Mouse (Mus musculus): ENCODE measurements around the gene Mypop.

Mypop gene

DNA sequence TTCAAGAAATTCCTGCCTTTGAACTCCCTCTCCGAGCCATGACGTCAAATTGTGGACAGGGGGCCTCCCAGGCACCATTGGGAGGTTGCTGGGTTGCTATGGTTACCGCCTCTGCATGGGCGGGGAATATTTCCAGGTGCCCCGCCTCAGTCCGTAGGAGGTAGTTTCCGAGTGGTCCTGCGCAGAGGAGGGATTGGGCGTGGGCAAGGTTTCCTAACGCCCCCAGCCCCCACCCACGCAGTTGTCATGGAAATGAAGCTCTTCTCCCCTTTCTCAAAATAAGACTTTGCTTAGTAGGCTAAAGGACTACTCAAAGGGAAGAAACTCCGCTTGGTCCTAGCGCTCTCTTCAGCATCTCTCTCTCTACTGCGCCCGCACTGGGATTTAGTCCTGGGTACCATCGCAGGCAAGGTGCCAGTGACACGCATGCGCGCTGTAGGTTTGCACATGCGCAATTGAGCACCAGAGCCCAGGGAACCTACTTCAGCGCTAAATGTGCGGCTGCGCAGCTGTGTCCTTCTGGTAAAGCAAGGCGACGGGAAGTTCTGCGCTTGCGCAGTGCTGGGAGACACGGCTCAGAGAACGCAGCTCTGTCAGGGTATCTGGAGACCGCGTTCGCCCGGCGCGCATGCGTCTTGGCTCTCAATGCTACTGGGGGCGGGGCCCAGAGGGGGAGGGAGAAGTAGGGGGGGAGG is at the start of gene Mypop:
Gene Mypop, plus strand, starts transcription at position 645 of the 695 bp plus-strand sequence.
- peak; percentile 99 for DNase-seq (ENCODE audit: inconsistent ontology term)

- DNase-seq (ENCODE audit: inconsistent ontology term) = no peak
Observed at GRCm38 (mm10) chr7:18942376-18942775, 48.7 kb upstream of the Mypop start.

GRCm38 (mm10) chr7:18942815-18943214 is 48.2 kb upstream of the Mypop start:
- DNase-seq (ENCODE audit: inconsistent ontology term) = no peak

- no peak for DNase-seq (ENCODE audit: inconsistent ontology term)
Observed at GRCm38 (mm10) chr7:18948151-18948550, 42.9 kb upstream of the Mypop start.

DNA sequence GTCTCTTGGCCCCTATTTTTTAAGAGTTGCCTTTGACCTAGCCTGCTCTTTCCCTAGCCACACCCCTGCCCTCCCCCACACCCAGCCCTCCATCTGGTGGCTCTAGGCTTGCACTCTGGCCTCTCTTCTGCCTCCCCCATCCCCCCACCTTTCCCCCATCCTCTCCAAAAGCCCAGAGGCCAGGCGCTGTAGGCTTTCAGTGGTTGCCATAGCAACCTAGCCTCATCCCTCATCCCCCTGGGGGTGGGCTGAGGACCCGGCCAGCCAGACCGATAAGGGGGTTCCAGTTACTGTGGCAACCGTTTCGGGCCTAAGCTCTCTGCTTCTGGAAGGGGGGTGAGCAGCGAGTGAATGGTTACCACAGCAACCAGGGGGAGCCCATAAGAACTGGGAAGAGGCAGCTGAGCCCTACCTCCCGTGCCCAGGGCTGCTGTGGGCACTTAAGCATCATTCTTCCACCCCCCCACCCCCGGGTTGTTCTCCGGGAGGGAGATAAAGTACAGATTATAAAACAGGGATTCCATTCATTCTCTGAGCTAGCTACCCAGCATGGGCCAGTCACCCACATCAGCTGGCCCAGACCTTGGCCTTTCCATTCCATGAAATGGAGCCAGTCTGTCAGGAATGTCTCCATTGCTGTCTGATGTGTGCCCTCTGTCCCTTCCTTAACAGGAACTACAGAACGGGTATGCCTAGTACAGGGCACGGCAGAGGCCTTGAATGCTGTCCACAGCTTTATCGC is 41.1 kb upstream of the Mypop start:
- DNase-seq (ENCODE audit: inconsistent ontology term) = no peak

- DNase-seq (ENCODE audit: inconsistent ontology term) = no peak
Observed at GRCm38 (mm10) chr7:18950523-18951315, 40.3 kb upstream of the Mypop start.

DNA sequence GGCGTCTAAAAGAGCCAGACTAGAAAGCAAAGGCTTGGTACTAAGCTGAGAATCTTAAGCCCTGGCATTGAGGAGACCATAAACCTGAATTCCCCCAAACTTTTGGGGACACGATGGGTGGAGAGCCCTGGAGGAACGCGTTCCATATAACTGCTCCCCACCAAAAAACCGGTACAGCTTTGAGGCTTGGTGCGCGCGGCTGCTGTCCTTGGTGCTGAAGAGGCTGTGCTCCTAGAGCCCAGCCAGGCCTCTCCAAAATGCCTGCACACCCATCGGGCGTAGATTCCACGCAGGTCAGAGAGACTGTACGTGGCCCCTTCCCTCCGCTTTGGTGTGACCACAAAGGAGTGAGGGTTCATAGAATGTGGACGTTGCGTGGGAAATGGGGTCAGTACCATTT is 39.6 kb upstream of the Mypop start:
- peak; percentile 41 for DNase-seq (ENCODE audit: inconsistent ontology term)

- peak; percentile 84 for DNase-seq (ENCODE audit: inconsistent ontology term)
Observed at GRCm38 (mm10) chr7:18957569-18958383, 33.3 kb upstream of the Mypop start.

DNA sequence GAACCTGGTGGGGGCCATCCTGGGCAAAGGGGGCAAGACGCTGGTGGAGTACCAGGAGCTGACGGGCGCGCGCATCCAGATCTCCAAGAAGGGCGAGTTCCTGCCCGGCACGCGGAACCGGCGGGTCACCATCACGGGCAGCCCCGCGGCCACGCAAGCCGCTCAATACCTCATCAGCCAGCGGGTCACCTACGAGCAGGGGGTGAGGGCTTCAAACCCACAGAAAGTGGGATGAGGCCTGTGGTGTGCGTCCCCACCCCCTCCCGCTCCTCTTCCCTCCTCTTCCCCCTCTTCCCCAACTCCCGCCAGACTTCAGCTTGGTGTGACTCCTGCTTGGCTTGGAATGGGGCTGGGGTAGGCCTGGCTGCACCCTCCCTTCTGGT is 32.7 kb upstream of the Mypop start:
- no peak for DNase-seq (ENCODE audit: inconsistent ontology term)

DNA sequence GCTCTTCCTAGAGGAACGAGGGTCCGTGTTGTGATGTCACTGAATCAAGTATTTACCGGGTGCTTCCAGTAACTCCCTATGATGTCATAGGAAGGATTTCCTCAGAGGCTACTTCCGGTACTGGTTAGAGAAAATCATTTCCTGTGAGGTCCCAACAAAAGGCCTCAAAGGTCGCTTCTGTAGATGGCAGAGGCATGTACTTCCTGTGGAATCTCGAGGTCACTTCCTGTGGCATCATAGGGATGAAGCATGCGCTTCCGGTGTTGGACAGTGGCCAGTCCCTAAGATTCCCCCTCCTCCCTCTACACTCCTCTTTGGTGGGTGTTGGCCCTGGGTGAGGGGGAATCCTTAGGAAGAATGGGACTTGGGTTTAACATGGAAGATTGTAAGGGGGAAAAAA is 31.6 kb upstream of the Mypop start:
- no peak for DNase-seq (ENCODE audit: inconsistent ontology term)

- DNase-seq (ENCODE audit: inconsistent ontology term) = peak; percentile 56
Observed at GRCm38 (mm10) chr7:18962171-18962792, 28.8 kb upstream of the Mypop start.

GRCm38 (mm10) chr7:18962795-18963194 is 28.2 kb upstream of the Mypop start:
- no peak for DNase-seq (ENCODE audit: inconsistent ontology term)

DNA sequence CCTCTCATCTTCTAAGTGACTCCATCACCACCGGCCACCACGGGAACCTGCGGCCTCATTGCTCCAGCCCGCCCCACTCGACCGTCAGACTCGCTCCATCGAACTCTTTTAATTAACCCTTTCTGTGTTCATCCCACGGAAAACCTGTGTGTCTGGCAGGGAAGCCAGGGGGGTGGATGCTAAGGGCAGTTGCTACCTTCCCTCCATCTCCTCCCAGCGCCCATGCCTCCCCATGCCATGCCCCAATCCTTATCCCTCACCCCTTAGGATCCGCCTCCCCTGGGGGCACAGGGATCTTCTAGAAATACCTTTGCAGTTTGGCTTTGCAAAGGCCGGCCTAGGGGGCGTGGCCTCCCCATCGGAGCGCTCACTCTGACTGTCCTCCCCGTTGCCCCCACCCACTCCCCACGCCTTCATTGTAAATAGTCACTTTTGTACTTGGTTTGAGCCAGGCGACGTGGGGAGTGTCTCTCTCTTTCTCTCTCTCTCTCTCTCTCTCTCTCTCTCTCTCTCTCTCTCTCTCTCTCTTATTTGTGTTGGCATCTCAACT is 27.7 kb upstream of the Mypop start:
- no peak for DNase-seq (ENCODE audit: inconsistent ontology term)

GRCm38 (mm10) chr7:18965312-18965711 is 25.7 kb upstream of the Mypop start:
- no peak for DNase-seq (ENCODE audit: inconsistent ontology term)

GRCm38 (mm10) chr7:18967603-18968002 is 23.4 kb upstream of the Mypop start:
- DNase-seq (ENCODE audit: inconsistent ontology term) = no peak

- no peak for DNase-seq (ENCODE audit: inconsistent ontology term)
Observed at GRCm38 (mm10) chr7:18970956-18971355, 20.1 kb upstream of the Mypop start.

DNA sequence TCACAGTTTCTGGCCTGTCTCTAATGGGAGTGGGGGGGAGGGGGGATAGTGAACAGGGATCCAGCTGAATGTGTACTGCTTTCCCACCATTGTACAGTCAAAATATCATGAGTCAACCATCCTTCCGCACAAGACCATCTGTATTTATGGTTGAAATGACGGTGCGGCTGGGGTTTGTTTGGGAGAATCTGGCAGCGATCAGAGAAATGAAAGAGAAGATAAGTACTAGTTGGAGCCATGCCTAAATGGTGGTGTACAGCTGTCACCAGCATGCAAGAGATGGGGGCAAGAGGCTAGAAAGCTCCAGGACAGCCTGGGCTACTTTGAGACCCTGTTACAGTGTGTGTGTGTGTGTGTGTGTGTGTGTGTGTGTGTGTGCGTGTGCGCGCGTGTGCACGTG is 12.7 kb upstream of the Mypop start:
- DNase-seq (ENCODE audit: inconsistent ontology term) = no peak

DNA sequence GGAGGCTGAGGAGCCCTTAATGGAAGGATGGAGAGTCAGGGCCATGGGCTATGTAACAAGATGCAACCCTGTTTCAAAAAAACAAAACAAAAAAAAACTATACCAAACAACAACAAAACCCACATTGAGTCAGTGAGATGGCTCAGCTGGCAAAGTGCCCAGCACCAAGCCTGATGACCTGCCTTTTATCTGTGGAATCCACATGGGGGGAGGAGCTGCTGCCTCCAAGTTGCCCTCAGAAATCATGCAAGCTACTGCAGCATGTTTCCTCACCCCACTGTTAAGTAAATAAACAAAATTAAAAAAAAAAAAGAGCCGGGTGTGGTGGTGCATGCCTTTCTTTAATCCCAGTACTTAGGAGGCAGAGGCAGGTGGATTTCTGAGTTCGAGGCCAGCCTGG is 4.5 kb upstream of the Mypop start:
- no peak for DNase-seq (ENCODE audit: inconsistent ontology term)

DNA sequence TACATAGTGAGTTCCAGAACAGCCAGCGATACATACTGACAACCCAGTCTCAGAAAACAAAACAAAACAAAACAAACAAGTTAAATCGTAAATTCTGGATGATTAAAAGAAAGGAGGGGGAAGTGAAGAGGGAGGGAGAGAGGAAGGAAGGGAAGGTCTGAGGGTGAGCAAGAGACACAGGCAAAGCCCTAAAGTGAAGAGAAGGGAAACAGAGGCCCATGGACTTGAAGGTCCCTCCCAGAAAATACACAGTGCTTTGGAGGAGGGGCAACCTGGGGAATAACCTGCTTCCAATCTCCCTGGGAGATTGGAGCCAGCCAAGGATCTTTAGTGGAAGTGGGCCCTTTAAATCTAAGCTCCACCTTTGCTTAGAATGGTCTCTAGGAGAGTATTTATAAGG is 3.9 kb upstream of the Mypop start, which contains the start of gene Nanos2:
Gene Nanos2, plus strand, starts transcription at position 301 of the 400 bp plus-strand sequence.
- DNase-seq (ENCODE audit: inconsistent ontology term) = no peak

- no peak for DNase-seq (ENCODE audit: inconsistent ontology term)
Observed at GRCm38 (mm10) chr7:18987747-18988146, 3.3 kb upstream of the Mypop start.

GRCm38 (mm10) chr7:18988780-18989179 is 2.3 kb upstream of the Mypop start:
- no peak for DNase-seq (ENCODE audit: inconsistent ontology term)
